Mouse (Mus musculus) megakaryocyte-erythroid progenitor cell, adult 5-6 weeks (primary cell): ENCODE results near the gene Psmc6. TPM values are rescaled to one million over a fixed set of nuclear protein-coding genes. Genes with fewer than 3 reads are reported as not detected.

Experiments
- ATAC-seq: replicated peaks from 2 replicates; pipeline ENCODE4 v1.8.0; 2016; ENCODE audit warnings: mild to moderate bottlenecking, inconsistent platforms; ENCODE audit not compliant: severe bottlenecking, poor library complexity, low FRiP score, low TSS enrichment
- total RNA-seq, 2 experiments: library from RNA; stranded (forward) in 1 of 2; stranded (reverse) in 1 of 2; fragments of 200-1000, 215-1000 nt in 1 of 2; fragments of >200 nt in 1 of 2; fragmentation: Nextera tagmentation in 1 of 2; gene quantifications; 2 replicates each; pipeline ENCODE4 v1.2.3; 2014 to 2017

Psmc6 gene
- total RNA-seq (2014; fragmentation: Nextera tagmentation) (152 and 178 TPM in 2 replicates), total RNA-seq (2017) (234 and 305 TPM in 2 replicates)

- peak; percentile 97 for ATAC-seq
Measured at GRCm38 (mm10) chr14:45329589-45330181, at the start of gene Psmc6. Gene Psmc6, plus strand, starts transcription at chr14:45329788.

- no peak for ATAC-seq
Measured at GRCm38 (mm10) chr14:45282066-45282465, 47.5 kb upstream of the Psmc6 start.

- ATAC-seq, result no peak
Measured at GRCm38 (mm10) chr14:45291608-45292007, 38.0 kb upstream of the Psmc6 start.

GRCm38 (mm10) chr14:45303939-45304338 is 25.6 kb upstream of the Psmc6 start:
- no peak for ATAC-seq

GRCm38 (mm10) chr14:45304389-45304788 is 25.2 kb upstream of the Psmc6 start:
- ATAC-seq, result no peak

- ATAC-seq, result no peak
Measured at GRCm38 (mm10) chr14:45305852-45306251, 23.7 kb upstream of the Psmc6 start.

- 0 out of 2 replicates have a peak, but pooled peaks have one; percentile 42 for ATAC-seq
Measured at GRCm38 (mm10) chr14:45307630-45308328, 21.8 kb upstream of the Psmc6 start.

- no peak for ATAC-seq
Measured at GRCm38 (mm10) chr14:45309646-45310045, 19.9 kb upstream of the Psmc6 start.

- ATAC-seq, result no peak
Measured at GRCm38 (mm10) chr14:45310101-45310500, 19.5 kb upstream of the Psmc6 start.

GRCm38 (mm10) chr14:45316927-45317326 is 12.7 kb upstream of the Psmc6 start:
- ATAC-seq, result no peak

- ATAC-seq, result no peak
Measured at GRCm38 (mm10) chr14:45317921-45318411, 11.6 kb upstream of the Psmc6 start.

GRCm38 (mm10) chr14:45318426-45319236 is 11.0 kb upstream of the Psmc6 start, which contains the start of gene Ero1l:
Gene Ero1l, minus strand, starts transcription at chr14:45318771.
- ATAC-seq, result peak; percentile 45

GRCm38 (mm10) chr14:45319237-45319610 is 10.4 kb upstream of the Psmc6 start:
- peak; percentile 68 for ATAC-seq

- no peak for ATAC-seq
Measured at GRCm38 (mm10) chr14:45320111-45320510, 9.5 kb upstream of the Psmc6 start.

GRCm38 (mm10) chr14:45321067-45321466 is 8.5 kb upstream of the Psmc6 start:
- no peak for ATAC-seq

- ATAC-seq, result peak; percentile 58
Measured at GRCm38 (mm10) chr14:45321622-45322021, 8.0 kb upstream of the Psmc6 start.

GRCm38 (mm10) chr14:45322450-45322849 is 7.1 kb upstream of the Psmc6 start:
- ATAC-seq, result no peak

GRCm38 (mm10) chr14:45323320-45323719 is 6.3 kb upstream of the Psmc6 start:
- ATAC-seq, result no peak

- no peak for ATAC-seq
Measured at GRCm38 (mm10) chr14:45325471-45325870, 4.1 kb upstream of the Psmc6 start.

- ATAC-seq, result no peak
Measured at GRCm38 (mm10) chr14:45328072-45328713, 1.4 kb upstream of the Psmc6 start.
